Mouse (Mus musculus) forebrain, embryonic 14.5 days (tissue): ENCODE measurements around the gene Eddm3b. TPM values are rescaled to one million over a fixed set of nuclear protein-coding genes. Genes with fewer than 3 reads are reported as not detected.

Experiments used
- ATAC-seq: fragments of 200-750 bp; cut with Nextera tagmentation; 2 replicates; pipeline ENCODE4 v1.8.0; 2017; ENCODE audit warnings: mild to moderate bottlenecking, moderate library complexity
- DNase-seq: peaks from one replicate; pipeline ENCODE4 v3.0.0-alpha.2; 2015; ENCODE audit warnings: low spot score
- H3K27ac ChIP-seq: fragments of 300-500 bp; sonication (generic); 2 replicates; pipeline ENCODE4 v1.5.1; 2014; ENCODE audit warnings: low read depth, mild to moderate bottlenecking, control low read depth, low read length, moderate library complexity
- H3K27me3 ChIP-seq: fragments of 300-500 bp; sonication (generic); replicated peaks from 2 replicates; pipeline ENCODE4 v1.6.1; 2014; ENCODE audit warnings: low read length, control low read depth, mixed read lengths; ENCODE audit not compliant: control insufficient read depth, insufficient read depth
- H3K36me3 ChIP-seq: fragments of 300-500 bp; sonication (generic); 2 replicates; pipeline ENCODE4 v1.6.1; 2014; ENCODE audit warnings: low read length, control low read depth; ENCODE audit not compliant: control insufficient read depth, insufficient read depth
- H3K4me1 ChIP-seq: fragments of 300-500 bp; sonication (generic); 2 replicates; pipeline ENCODE4 v1.6.1; 2014; ENCODE audit warnings: antibody characterized with exemption, low read length, control low read depth; ENCODE audit not compliant: control insufficient read depth, insufficient read depth
- H3K4me2 ChIP-seq: fragments of 300-500 bp; sonication (generic); 2 replicates; pipeline ENCODE4 v1.6.1; 2014; ENCODE audit warnings: mild to moderate bottlenecking, control low read depth, low read length
- H3K4me3 ChIP-seq: fragments of 300-500 bp; sonication (generic); 2 replicates; pipeline ENCODE4 v1.5.1; 2014; ENCODE audit warnings: low read depth, low read length, control low read depth
- H3K9ac ChIP-seq: fragments of 300-500 bp; sonication (generic); 2 replicates; pipeline ENCODE4 v1.6.1; 2014; ENCODE audit warnings: mild to moderate bottlenecking, low read length, control low read depth, moderate library complexity
- H3K9me3 ChIP-seq: fragments of 300-500 bp; sonication (generic); replicated peaks from 2 replicates; pipeline ENCODE4 v1.6.1; 2016; ENCODE audit warnings: low read length, control low read depth, mixed read lengths; ENCODE audit not compliant: control insufficient read depth
- whole genome bisulfite sequencing: fragments of 180-500 bp; shearing (Covaris S2); extraction: QIAGEN DNeasy Blood & Tissue Kit; methylation state at CpG from one replicate; pipeline ENCODE4 v1.1.7; 2014; 5-methylcytosine and 5-hydroxymethylcytosine counted together
- polyA plus RNA-seq: library from polyadenylated mRNA; unstranded; fragments of >200 nt; fragmentation: Nextera tagmentation; extraction: Ambion mirVana; gene quantifications from 2 replicates; pipeline ENCODE4 v1.2.1, GENCODE M21; 2014

Eddm3b gene
- polyA plus RNA-seq, 1 experiment from 2014 or later, result not detected

- H3K36me3 ChIP-seq, result no peaks in the 10 kb centered on the region
- no peak for ATAC-seq
- H3K9me3 ChIP-seq, result no peaks in the 10 kb centered on the region
- no peaks in the 10 kb centered on the region for H3K4me1 ChIP-seq
- H3K27ac ChIP-seq, result no peak overlapping the region
- no peak overlapping the region for H3K9ac ChIP-seq
- no peak overlapping the region for H3K4me3 ChIP-seq
- DNase-seq, result no peak
- H3K4me2 ChIP-seq, result no peak overlapping the region
- 82% methylated on average over 4 of the region's 4 CpGs for WGBS
- H3K27me3 ChIP-seq, result no peaks in the 10 kb centered on the region
Observed at GRCm38 (mm10) chr14:51129624-51129975, 15.4 kb downstream of the Eddm3b start.

GRCm38 (mm10) chr14:51130315-51130940 lies 16.2 kb downstream of the Eddm3b start:
- WGBS, result 95% methylated on average over 9 of the region's 9 CpGs
- no peak for ATAC-seq
- Histone ChIP-seq H3K4me1 (no peaks in the 10 kb centered on the region), H3K9me3 (no peaks in the 10 kb centered on the region), H3K9ac (no peak overlapping the region), H3K4me3 (no peak overlapping the region), H3K27ac (no peak overlapping the region), H3K27me3 (no peaks in the 10 kb centered on the region), H3K36me3 (no peaks in the 10 kb centered on the region), H3K4me2 (no peak overlapping the region)
- DNase-seq, result no peak

- WGBS, result 82% methylated on average over 7 of the region's 7 CpGs
Observed at GRCm38 (mm10) chr14:51131086-51131815, 17.0 kb downstream of the Eddm3b start.

GRCm38 (mm10) chr14:51132372-51132771 lies 18.1 kb downstream of the Eddm3b start:
- 86% methylated on average over 4 of the region's 4 CpGs for WGBS
- H3K4me3 ChIP-seq, result no peak overlapping the region
- H3K9me3 ChIP-seq, result no peaks in the 10 kb centered on the region
- no peak overlapping the region for H3K27ac ChIP-seq
- DNase-seq (no peak), ATAC-seq (no peak)
- H3K9ac ChIP-seq, result no peak overlapping the region
- no peaks in the 10 kb centered on the region for H3K36me3 ChIP-seq
- H3K4me2 ChIP-seq, result no peak overlapping the region
- H3K27me3 ChIP-seq, result no peaks in the 10 kb centered on the region
- H3K4me1 ChIP-seq, result no peaks in the 10 kb centered on the region

More at GRCm38 (mm10) chr14:51131086-51131815, 17.0 kb downstream of the Eddm3b start:
- H3K9ac ChIP-seq, result no peak overlapping the region
- no peak overlapping the region for H3K4me3 ChIP-seq
- H3K27ac ChIP-seq, result no peak overlapping the region
- no peaks in the 10 kb centered on the region for H3K27me3 ChIP-seq
- H3K36me3 ChIP-seq, result no peaks in the 10 kb centered on the region
- no peak for ATAC-seq
- no peak overlapping the region for H3K4me2 ChIP-seq
- no peaks in the 10 kb centered on the region for H3K9me3 ChIP-seq
- H3K4me1 ChIP-seq, result no peaks in the 10 kb centered on the region
- no peak for DNase-seq

GRCm38 (mm10) chr14:51140342-51140741 lies 26.1 kb downstream of the Eddm3b start:
- Histone ChIP-seq H3K9me3 (no peaks in the 10 kb centered on the region), H3K4me3 (no peak overlapping the region), H3K4me2 (no peak overlapping the region), H3K27me3 (no peaks in the 10 kb centered on the region), H3K9ac (no peak overlapping the region), H3K36me3 (no peaks in the 10 kb centered on the region), H3K27ac (no peak overlapping the region), H3K4me1 (no peaks in the 10 kb centered on the region)
- ATAC-seq, result no peak
- WGBS, result 79% methylated on average over 2 of the region's 2 CpGs
- peak; percentile 34 for DNase-seq

- WGBS, result 76% methylated on average over 4 of the region's 4 CpGs
- no peak overlapping the region for H3K4me3 ChIP-seq
- H3K27ac ChIP-seq, result no peak overlapping the region
- peaks cover 4% of the 10 kb centered on the region for H3K4me1 ChIP-seq
- no peaks in the 10 kb centered on the region for H3K27me3 ChIP-seq
- DNase-seq, result no peak
- no peaks in the 10 kb centered on the region for H3K9me3 ChIP-seq
- no peak overlapping the region for H3K9ac ChIP-seq
- ATAC-seq, result no peak
- H3K4me2 ChIP-seq, result no peak overlapping the region
- no peaks in the 10 kb centered on the region for H3K36me3 ChIP-seq
Observed at GRCm38 (mm10) chr14:51142119-51142518, 27.9 kb downstream of the Eddm3b start.

- no peaks in the 10 kb centered on the region for H3K27me3 ChIP-seq
Observed at GRCm38 (mm10) chr14:51142568-51142967, 28.3 kb downstream of the Eddm3b start.

GRCm38 (mm10) chr14:51143287-51143686 lies 29.1 kb downstream of the Eddm3b start:
- Histone ChIP-seq H3K4me2 (no peak overlapping the region), H3K4me3 (no peak overlapping the region), H3K9me3 (no peaks in the 10 kb centered on the region), H3K4me1 (peaks cover 5% of the 10 kb centered on the region), H3K27ac (no peak overlapping the region), H3K27me3 (no peaks in the 10 kb centered on the region), H3K9ac (no peak overlapping the region), H3K36me3 (no peaks in the 10 kb centered on the region)
- peak; percentile 15 for DNase-seq
- no peak for ATAC-seq
- WGBS, result 69% methylated on average over 4 of the region's 4 CpGs

More at GRCm38 (mm10) chr14:51142568-51142967, 28.3 kb downstream of the Eddm3b start:
- WGBS, result 88% methylated on average over 3 of the region's 3 CpGs
- no peaks in the 10 kb centered on the region for H3K9me3 ChIP-seq
- ATAC-seq (no peak), DNase-seq (no peak)
- no peak overlapping the region for H3K27ac ChIP-seq
- H3K4me1 ChIP-seq, result peaks cover 5% of the 10 kb centered on the region
- no peak overlapping the region for H3K4me3 ChIP-seq
- H3K36me3 ChIP-seq, result no peaks in the 10 kb centered on the region
- no peak overlapping the region for H3K4me2 ChIP-seq
- H3K9ac ChIP-seq, result no peak overlapping the region

GRCm38 (mm10) chr14:51143937-51144336 lies 29.7 kb downstream of the Eddm3b start:
- no peak overlapping the region for H3K27ac ChIP-seq

More at GRCm38 (mm10) chr14:51143937-51144336, 29.7 kb downstream of the Eddm3b start:
- Histone ChIP-seq H3K4me3 (no peak overlapping the region), H3K4me1 (peaks cover 5% of the 10 kb centered on the region), H3K4me2 (no peak overlapping the region), H3K9me3 (no peaks in the 10 kb centered on the region), H3K36me3 (no peaks in the 10 kb centered on the region), H3K27me3 (no peaks in the 10 kb centered on the region), H3K9ac (no peak overlapping the region)
- DNase-seq (no peak), ATAC-seq (no peak)
- 84% methylated on average over 2 of the region's 2 CpGs for WGBS
